Mouse (Mus musculus) heart, postnatal 14 days (tissue): ENCODE measurements at regions not wholly inside any gene's neighbourhood (a gene's known extent, or its start where the extent isn't known, plus 50 kb on each side); places are given as distances from the start of the nearest gene placed in this dataset.

Experiments
- DNase-seq, 2 experiments: peaks; one replicate each; pipeline ENCODE4 v3.0.0; 2021 to 2022
- intact Hi-C: fragments of 180-260 bp; cut with DNase I; formaldehyde crosslinking; loops from one replicate; pipeline ENCODE4 v1.15.1; 2025

DNA sequence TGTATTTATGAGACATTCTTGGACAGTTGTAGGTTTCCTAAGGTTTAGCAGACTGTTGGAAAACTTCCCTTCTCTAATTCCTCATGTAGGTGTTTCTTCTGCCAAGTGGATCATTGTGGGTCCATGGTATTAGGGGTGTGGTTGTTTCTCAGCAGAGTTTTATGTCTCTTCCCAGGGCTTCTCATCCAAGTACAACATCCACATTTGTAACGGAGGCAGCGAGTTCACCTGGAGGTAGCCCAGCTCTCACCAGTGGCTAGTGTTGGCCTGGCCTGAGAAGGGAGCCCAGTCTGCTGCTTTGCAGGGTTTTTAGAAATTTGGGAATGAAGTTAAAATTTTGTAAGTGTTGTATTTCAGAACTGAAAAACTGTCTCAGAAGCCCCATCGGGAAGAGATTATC lies 122.4 kb downstream of the Wnt5a start:
- intact Hi-C loops = no loop called here
- no peak for DNase-seq

DNA sequence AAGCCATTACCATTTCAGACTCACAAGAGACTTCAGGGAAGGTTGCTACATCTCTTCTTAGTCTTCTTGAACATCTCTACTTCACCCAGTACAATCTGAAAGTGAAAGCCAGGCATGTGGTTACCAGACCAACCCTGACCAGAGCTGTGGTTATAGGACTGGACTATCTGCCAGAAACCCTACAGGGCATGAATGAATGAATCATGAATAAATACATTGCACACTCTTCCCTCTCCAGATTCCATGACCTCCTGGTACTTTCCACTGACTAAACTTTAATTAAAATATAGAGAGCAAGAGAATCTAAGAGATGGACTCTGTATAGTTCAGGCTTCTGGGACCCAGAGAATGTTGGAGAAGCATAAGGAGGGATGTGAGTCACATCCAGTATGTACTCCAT lies 130.6 kb downstream of the Wnt5a start:
- DNase-seq = no peak

DNA sequence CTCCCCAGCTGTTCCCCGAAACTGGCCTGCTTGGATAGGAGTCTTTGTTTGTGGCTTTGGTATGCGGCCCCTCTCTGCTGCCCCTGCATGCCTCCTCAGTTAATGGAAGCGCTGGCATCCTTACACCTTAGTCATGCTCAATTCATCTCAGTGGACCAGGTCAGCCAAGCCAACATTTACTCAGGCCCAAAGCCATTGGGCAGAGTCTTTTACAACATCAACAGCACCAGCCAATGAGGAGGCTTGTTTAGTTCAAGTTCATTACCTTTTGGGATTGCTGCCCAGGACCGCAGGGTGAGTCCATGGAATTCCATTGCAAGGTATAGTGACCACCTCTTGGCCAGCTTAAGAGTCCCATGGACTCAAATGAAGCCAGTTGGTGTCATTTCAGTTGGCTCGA lies 134.5 kb downstream of the Wnt5a start:
- no peak for DNase-seq
- intact Hi-C loops = no loop called here

More for the DNA sequence above, 130.6 kb downstream of the Wnt5a start:
- intact Hi-C loops = no loop called here

DNA sequence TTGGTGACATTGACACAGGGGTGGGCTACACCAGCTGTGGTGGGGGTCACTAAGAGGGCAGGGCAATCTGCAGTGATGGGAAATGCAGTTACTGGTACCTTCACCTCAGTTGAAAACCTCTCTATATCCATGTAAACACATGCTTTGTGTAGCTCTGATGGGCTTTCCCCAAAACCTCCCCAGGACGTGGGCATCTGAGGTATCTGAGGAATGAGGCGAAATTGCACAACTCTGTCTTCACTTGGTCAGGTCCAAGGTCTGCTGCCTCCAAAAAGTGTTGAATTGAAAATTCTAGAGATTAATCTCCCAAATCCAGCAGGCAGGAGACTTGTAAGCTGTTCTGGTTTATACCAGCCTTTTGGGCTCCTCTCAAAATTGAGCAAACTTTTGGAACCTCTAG lies 141.3 kb downstream of the Wnt5a start:
- DNase-seq = no peak
- intact Hi-C loops = no loop called here

DNA sequence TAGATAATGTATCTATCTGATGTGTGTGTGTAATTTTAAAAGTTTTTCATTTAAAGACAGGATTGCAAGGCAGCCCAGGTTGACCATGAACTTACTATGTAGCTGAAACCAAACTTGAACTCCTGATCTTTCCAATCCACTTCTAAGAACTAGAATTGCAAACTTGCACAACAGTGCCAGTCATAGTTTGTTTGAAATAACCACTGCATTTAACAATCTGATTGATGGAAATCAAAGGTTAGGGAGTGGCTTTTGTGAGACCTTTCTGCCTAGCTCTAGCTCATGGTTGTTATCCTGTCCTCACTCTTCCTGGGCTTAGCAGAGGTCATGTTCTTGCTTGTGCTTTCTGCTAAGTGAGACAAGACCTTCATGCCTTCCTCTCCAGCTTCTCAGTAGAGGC lies 144.9 kb downstream of the Wnt5a start:
- intact Hi-C loops = no loop called here
- DNase-seq = no peak

DNA sequence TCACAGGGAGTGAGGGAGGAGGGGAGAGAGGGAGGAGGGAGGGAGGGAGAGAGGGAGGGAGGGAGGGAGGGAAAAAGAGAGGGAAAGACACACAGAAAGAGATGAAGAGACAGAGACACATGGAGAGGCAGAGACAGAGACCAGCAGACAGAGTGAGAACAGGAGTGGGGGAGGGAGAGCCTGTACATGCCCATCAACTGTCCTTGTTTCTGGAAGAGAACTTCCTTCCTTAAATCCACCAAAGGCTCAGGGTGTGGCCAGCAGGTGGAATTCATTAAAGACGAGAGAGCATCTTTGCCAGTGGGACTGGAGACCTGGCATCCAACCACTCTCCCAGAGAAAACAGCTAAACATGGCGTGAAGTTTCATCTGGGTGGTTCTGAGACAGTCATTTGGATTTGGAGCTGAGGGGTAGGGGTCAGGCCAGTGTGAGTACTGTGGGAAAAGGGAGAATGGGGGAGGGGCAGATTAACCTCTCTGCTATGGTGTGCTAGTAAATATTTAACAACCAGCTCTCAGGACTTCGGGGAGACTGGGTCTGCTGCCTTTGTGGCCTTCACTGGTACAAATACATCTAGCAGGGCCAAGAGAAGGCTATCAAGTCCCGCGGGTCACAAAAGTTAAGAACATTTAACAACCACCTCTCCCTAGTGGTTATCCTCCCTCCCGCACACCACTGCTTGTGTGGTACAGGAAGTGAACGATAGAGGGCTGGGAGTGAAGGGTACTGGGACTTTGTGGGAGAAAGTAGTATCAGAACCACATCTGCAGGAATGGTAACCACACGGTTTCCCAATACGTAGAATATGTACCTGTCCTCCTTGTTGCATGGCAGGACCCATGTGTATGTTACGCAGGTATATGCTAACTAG lies 148.7 kb downstream of the Wnt5a start:
- intact Hi-C loops = no loop called here
- no peak for DNase-seq

DNA sequence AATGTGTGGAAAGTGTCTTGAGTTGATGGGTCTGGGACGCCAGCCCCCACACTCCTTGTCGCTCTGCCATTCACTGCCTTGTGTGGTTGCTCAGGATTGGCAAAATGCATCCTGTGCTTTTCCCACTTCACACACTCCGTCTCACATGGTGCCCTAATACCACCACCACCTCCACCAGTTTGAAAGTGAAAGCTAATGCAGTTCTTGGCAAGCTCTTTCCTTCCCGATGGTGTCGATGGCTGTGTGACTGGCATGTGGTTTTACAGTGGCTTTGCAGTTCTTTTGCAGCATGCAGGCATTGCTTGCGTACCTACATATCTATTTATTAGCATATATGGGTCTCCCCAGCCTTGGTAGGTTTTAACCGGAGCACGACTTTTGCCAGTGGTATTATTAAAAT lies 152.7 kb downstream of the Wnt5a start:
- intact Hi-C loops = no loop called here
- DNase-seq = no peak

DNA sequence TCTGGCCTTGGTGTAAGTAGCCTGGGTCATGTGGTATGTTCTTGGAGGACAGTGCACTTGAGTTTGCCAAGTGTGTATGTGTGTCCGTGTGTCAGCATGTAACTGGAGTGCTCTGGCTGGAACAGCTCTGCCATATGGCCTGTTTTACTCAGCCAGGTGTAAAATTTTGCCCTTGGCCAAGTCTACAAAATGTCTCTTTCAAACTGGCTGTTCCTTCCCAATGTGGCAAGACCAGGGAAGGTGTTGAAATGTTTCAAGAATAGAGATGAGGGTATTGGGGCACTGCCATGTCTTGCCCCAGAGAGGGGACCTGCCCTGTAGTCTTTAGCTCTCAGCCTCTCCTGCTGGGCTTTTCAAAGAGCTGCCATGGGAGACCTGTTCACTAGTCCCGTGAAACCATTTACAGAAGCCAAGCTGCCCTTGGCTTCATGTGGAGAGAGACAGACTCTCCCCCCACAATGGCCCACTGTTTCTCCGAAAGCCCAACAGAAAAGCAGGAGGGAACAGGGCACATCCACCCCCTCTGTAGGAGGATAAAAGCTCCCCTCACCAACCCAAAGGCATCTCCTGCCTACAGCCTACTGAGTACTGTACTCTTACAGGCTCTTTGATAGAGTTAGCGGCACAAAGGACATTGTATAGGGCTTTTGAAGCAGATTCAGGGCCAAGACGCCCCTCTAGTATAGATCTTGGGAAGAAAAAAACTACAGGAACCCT lies 156.5 kb downstream of the Wnt5a start:
- no peak for DNase-seq
- intact Hi-C loops = no loop called here

DNA sequence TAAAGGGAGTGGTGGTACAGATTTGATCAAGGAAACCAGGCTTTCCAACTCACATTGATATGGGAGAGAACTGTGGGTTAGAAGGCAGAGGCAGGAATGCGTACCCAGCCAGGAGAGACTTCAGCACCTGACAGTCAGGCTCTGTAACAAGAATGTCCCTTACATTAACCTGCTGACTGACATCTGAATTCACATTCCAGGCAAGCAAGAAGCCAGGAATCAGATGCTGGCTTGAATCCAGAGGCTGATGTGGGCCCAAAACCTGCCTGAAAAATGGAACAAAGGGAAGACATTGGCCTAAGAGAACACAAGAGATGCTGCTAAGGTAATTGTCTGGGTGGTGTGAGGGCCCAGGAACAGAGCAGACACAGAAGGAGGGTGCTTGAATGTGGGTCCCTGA lies 158.8 kb downstream of the Wnt5a start:
- no peak for DNase-seq
- intact Hi-C loops = no loop called here

DNA sequence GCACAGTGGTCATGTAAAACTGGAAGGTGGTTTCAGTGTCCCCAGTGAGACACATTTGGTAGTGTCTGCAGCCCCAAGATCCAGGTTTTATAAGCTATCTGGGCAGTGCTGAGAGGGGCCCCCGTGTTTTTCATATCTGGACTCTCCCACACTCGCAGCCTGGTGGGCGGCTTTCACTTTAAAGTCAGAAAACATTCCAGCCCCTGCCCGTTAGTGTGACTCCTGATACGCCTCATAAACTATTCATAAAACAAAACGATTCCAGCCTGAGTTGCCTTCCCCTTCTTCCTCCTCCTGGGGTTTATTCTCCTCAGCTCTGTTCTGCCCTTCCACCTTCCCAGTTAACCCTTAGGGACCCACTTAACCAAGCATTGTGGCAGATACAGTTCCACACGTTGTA lies 159.6 kb downstream of the Wnt5a start:
- intact Hi-C loops = no loop called here
- DNase-seq = no peak

DNA sequence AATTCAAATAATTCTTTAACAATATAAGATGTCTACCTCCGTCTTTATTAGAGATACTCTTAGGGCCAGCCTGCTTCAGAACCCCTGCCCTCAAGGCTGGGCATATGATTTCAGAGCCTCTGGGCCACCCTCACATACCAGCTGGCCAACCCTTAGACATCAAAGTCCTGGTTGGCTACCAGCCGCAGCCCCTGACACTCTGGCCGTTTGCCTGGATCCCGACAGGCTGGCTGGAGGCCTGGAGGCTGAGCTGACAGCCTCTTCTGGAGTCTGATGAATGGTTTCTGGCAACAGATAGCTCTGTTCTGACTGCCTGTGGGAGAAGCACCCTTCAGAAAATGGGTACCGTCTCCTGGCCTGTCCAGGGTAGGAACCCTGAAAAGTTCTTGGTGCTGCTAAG lies 170.9 kb downstream of the Wnt5a start:
- intact Hi-C loops = no loop called here
- DNase-seq = peak; percentile 30 to 54

DNA sequence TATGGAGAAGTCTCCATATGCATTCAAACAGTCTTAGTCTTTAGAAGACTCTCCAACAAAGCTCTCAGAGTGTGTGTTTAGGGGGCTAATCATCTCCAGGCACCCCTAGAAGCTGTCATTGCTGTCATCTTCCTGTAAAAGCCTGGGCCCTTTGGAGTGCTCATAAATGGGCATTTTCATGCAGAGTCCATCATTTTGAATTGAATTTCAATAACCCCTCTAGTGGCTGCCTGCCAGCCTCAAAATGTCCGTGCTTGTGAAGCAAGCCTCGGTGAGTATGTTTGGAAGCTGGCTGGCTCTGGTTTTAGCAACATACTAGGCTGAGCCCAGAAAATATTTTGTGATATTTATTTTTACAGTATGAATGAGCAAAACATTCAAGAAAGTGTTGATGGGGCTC lies 195.2 kb downstream of the Wnt5a start:
- intact Hi-C loops = no loop called here
- DNase-seq = no peak

DNA sequence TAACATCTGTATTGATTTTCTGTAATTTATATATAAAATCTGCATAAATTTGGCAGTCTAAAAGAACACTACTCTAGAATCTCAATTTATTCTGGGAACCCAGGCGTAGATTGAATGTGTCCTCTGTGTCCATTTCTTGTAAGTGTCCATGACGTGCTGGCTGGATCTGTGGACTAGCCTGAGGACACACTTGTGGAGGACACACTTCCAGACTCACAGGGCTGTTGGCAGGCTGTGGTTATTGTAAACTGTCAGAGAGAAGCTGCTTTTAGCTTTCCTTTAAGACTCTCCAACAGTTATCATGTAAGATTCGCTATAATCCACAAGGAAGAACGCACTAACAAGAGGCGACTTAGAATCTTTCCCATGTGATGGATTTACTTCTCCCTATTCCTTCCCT lies 200.2 kb downstream of the Wnt5a start:
- DNase-seq = no peak
- intact Hi-C loops = no loop called here

DNA sequence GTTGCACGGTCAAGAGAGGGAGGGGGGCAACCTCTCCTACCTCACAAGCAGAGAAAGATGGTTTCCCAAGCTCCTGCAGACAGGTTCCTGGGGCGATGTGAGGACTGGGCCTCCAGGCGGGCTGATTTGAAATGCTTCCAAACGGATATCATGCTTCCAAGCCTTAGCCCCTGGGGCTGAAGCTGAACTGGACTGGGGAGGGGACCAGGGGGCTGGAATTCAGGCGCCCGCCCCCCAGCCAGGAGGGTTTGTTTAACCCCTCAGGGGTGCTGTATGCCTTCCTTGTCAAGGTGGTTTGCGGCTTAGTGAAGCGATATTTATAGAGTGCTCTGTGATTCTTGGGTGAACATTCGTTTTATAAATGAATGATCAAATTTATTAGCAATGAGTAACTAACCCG lies 210.0 kb downstream of the Wnt5a start:
- no peak for DNase-seq
- intact Hi-C loops = no loop called here

DNA sequence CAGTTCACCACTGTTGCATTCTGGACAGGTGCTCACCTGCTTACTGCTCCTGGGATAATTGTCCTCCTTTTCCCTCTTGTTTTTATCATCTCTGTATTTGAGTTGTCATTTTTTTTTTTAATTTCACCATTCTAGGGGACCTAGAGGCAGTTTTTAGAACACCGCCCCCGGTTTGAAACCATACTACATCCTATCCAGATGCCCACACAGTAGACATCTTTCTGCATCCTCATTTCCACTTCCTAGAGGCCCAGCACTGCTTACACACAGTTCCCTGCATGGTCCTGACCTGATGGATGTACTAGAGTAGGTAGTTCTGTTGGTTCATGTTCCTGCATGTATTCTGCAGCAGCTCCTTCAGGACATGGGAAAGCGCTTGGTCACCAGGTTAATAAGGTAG lies 216.0 kb downstream of the Wnt5a start:
- DNase-seq = no peak
- intact Hi-C loops = no loop called here

DNA sequence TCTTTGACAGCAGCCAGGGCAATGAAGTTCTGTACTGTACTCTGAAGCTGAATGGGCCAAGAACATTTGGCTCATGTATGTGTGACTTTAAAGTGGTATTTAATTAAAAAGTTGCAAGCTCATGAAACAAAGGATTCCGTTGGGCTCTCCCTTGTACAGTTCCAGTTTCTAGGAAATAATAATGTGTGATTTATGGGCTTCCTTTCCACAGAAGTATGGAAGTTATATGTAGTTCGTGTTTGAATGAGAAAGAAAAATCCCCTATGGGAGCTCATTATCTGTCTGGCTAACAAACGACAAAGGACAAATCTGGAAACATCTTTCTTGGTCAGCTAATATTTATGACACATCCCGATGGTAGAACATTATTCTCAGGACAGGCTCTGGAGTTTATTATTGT lies 221.1 kb downstream of the Wnt5a start:
- DNase-seq = no peak
- intact Hi-C loops = no loop called here

DNA sequence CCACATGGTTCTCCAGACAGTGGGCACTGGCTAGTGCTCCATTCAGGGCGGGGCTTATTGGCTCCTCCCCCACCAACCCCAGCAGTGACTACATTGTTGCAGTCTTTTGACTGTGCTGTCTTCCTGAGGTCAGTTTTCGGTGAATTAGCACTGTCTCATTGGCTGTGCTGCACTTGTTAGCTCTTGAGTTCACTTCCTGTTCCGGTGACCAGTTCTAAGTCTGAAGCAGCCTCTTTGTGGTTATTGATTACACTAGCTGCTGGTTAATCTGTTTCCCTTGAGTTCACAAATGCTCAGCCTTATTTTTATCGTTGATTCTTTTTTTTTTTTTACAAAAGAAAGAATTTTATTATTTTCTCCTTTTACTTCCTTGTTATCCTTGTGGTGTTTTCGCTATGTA lies 228.9 kb downstream of the Wnt5a start:
- DNase-seq = no peak
- intact Hi-C loops = no loop called here

DNA sequence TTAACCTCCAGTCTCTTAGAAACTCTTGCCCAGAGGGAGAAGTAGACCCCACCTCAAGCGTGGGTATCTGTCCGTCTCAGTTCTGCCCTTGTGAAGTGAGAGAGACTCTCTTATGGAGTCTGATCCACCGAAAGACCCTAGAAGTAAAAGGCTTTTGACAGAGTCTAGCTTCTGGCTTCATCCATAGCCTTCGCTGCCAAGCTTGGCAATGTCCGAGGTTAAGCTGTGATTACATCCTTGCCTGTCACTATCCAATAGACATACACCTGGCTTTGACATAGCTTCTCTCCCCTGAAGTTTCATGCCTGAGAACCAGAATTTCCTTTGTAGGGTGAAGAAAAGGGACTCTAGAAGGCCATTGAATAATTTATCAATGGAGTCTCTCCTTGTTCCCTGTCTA lies 230.9 kb downstream of the Wnt5a start:
- intact Hi-C loops = no loop called here
- no peak for DNase-seq

DNA sequence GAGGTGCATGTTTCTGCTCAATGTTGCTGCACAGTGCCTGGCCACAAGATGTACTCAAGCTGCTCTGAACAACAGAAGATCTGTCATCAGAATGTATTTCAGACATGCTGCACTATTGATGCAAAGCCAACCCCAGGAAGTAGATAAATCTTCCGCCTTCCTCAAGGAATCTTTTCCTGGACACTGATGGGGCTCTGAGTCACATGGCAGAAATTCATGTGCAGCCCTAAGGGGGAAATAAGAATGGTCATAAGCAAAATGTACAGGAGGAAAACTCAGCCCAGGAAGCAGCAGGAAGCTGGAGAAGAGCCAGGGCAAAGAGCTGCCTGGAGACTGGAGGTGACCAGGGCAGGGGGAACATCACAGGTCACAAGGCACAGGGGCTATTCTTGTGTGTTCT lies 235.5 kb downstream of the Wnt5a start:
- DNase-seq = no peak
- intact Hi-C loops = no loop called here

DNA sequence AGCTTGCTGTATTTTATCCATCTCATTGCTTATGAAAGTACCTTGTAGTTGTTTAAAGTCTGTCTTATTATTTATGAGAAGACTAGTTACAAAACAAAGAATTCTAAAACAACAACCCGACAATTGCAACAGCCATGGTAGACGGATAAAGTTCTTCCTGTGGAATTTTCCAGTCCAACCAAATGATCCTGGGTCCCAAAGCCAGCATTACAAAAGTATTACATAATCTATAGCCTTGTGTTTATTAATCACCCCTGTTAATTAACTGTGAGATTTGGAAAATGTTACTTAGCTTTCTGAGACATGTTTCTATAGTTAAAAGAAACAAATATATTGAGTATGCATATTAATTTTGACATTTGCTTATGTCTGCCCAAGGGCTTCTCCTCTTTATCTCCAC lies 236.9 kb downstream of the Wnt5a start:
- DNase-seq = no peak
- intact Hi-C loops = no loop called here

DNA sequence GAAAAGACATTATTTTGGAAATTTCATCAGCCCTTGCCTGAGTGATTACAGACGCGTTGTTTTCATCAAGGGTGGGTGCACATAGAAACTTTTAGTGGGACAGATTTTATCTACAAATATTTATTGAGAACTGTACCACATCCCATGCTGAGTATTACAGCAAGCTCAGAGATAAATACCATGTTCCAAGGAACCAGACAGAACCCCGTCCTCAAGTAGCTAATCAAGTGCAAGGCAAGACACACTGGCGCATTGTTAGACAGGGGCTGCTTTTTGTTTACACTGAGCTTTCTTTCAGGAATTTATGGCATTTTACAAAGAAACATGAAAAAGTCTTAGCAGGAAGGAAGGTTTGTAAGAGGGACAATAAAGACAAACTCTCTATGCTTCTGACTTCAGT lies 239.1 kb downstream of the Wnt5a start:
- DNase-seq = no peak

DNA sequence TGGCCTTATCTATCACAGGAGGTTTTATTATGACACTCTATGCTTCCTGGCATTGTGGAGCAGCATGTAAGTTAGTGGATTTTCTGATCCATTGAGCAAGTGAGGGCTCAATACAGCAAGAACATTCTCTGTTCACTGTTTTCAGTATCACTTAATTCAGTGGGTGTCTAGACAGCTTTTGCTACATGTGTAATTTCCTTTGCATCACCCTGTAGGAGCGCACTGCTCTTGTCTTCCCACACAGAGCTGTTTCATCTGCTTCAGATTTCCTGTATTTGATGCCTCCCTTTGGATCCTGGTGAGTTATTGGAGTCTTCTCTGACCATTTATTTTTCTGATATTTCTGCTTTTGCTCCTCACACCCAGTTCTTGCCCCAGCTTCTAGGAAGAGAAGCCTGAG lies 245.8 kb downstream of the Wnt5a start:
- no peak for DNase-seq

More for the DNA sequence above, 239.1 kb downstream of the Wnt5a start:
- intact Hi-C loops = no loop called here

More for the DNA sequence above, 245.8 kb downstream of the Wnt5a start:
- intact Hi-C loops = no loop called here
